8 mouse cellular contexts compared by ENCODE assay signal in the genomic region with DNA sequence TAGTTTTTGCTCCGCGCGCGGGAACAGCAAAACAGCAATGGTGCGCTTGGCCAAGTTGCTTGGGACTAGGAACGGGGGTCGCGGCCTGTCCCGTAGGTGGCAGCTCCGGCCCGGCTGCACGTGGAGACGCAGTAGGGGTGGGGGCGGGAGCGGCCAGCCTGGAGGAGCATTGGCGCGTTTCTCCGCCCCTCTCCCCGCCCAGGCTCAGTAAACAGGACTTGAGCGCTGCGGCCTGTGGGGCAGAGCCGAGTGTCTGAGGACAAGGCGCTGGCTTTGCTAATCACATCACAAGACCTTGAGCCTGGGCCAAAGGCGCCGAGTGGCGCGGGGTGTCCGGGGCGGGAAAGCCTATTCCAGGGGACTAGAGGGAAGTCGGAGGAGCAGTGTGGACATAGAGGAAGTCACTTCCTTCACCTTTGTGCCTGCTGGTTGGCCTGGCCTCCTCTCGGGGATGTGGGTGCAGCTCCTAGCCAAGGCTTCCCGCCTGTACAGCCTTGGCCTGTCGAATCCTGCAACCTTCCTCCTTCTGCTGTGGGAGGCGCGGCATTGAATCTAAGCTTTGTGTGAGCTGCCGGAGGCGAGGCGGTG. TPM values are rescaled to one million over a fixed set of nuclear protein-coding genes. Genes with fewer than 3 reads are reported as not detected.
DNase-seq lines count a peak whose midpoint lies in the region; ATAC-seq and TF ChIP-seq lines count a peak whose summit lies in the region.

No protein-coding gene starts in this region.

- peaks cover 21% of the 10 kb centered on the region; the same call in 1 of the 2 replicates for H3K36me3 ChIP-seq in heart, embryonic 14.5 days (ENCODE audit: control insufficient read depth, insufficient read depth, low read length)
- peaks cover 11% of the 10 kb centered on the region for H3K36me3 ChIP-seq in liver, embryonic 14.5 days (replicated peaks; ENCODE audit: control insufficient read depth, insufficient read depth, low read depth)
- H3K36me3 ChIP-seq in stomach, embryonic 15.5 days: peaks cover 15% of the 10 kb centered on the region

- no peaks in the 10 kb centered on the region for H3K27me3 ChIP-seq in heart, embryonic 14.5 days (ENCODE audit: control insufficient read depth, insufficient read depth, low read length)
- no peaks in the 10 kb centered on the region for H3K27me3 ChIP-seq in liver, embryonic 14.5 days (ENCODE audit: control insufficient read depth, insufficient read depth, low read length)
- H3K27me3 ChIP-seq in stomach, embryonic 15.5 days (replicated peaks): no peaks in the 10 kb centered on the region

- peak; percentile 81 for ATAC-seq in heart, embryonic 14.5 days (ENCODE audit: insufficient number of reproducible peaks, insufficient read depth, low FRiP score, low read depth)
- ATAC-seq in liver, embryonic 14.5 days (ENCODE audit: insufficient read depth): peak; percentile 76
- ATAC-seq in stomach, embryonic 15.5 days (ENCODE audit: insufficient read depth, low FRiP score, low read depth): peak; percentile 84

- TF ChIP-seq CTCF in liver, embryonic 14.5 days (IDR thresholded peaks at IDR 0.05; ENCODE audit: low read depth): peak; percentile 36; the same call in 1 of the 2 replicates

- H3K9me3 ChIP-seq in heart, embryonic 14.5 days (ENCODE audit: control insufficient read depth, low read length): no peaks in the 10 kb centered on the region
- no peaks in the 10 kb centered on the region for H3K9me3 ChIP-seq in liver, embryonic 14.5 days (ENCODE audit: control insufficient read depth, low read length)
- no peaks in the 10 kb centered on the region for H3K9me3 ChIP-seq in stomach, embryonic 15.5 days

- WGBS in heart, embryonic 14.5 days: 3% methylated on average over 38 of the region's 38 CpGs
- 2% methylated on average over 38 of the region's 38 CpGs for WGBS in liver, embryonic 14.5 days (ENCODE audit: insufficient replicate concordance)
- WGBS in stomach, embryonic 15.5 days: 1% methylated on average over 38 of the region's 38 CpGs

- H3K4me1 ChIP-seq in brown adipose tissue, adult 24 weeks (ENCODE audit: control insufficient read depth, insufficient read depth, insufficient read length, low read length): peaks cover 7% of the 10 kb centered on the region
- peaks cover 21 to 33% of the 10 kb centered on the region in 2 experiments for H3K4me1 ChIP-seq in heart, embryonic 14.5 days (ENCODE audit: control insufficient read depth in 2 of 2, insufficient read depth in 2 of 2, low read length in 2 of 2)
- peaks cover 10 to 12% of the 10 kb centered on the region in 2 experiments for H3K4me1 ChIP-seq in liver, embryonic 14.5 days (replicated peaks; ENCODE audit: control insufficient read depth in 2 of 2, insufficient read depth in 2 of 2, low read length in 1 of 2)
- peaks cover 21% of the 10 kb centered on the region for H3K4me1 ChIP-seq in stomach, embryonic 15.5 days

- H3K27ac ChIP-seq in brown adipose tissue, adult 24 weeks (replicated peaks; ENCODE audit: low read depth, low read length): peak overlapping the region; percentile 92
- peak overlapping the region; percentile 96 to 99 for H3K27ac ChIP-seq in heart, embryonic 14.5 days (replicated peaks in 1 of 2; ENCODE audit: control insufficient read depth in 1 of 2, insufficient read depth in 1 of 2, low read depth in 2 of 2, low read length in 2 of 2)
- peak overlapping the region; percentile 86 for H3K27ac ChIP-seq in liver, embryonic 14.5 days
- H3K27ac ChIP-seq in stomach, embryonic 15.5 days: peak overlapping the region; percentile 99

- peak overlapping the region; percentile 84 for H3K9ac ChIP-seq in heart, embryonic 14.5 days (ENCODE audit: low read length)
- peak overlapping the region; percentile 94 for H3K9ac ChIP-seq in liver, embryonic 14.5 days (replicated peaks)
- H3K9ac ChIP-seq in stomach, embryonic 15.5 days: peak overlapping the region; percentile 59; the same call in 1 of the 2 replicates

- peak overlapping the region; percentile 67 for H3K4me3 ChIP-seq in brown adipose tissue, adult 24 weeks (ENCODE audit: insufficient read depth, low read depth, low read length)
- H3K4me3 ChIP-seq in heart, embryonic 14.5 days (ENCODE audit: control insufficient read depth in 1 of 2, insufficient read depth in 1 of 2, low read depth in 1 of 2, low read length in 2 of 2): peak overlapping the region; percentile 57 to 74
- H3K4me3 ChIP-seq in liver, embryonic 14.5 days (ENCODE audit: insufficient read depth in 1 of 2, low read depth in 2 of 2, low read length in 2 of 2): peak overlapping the region; percentile 76 to 92
- peak overlapping the region; percentile 76 for H3K4me3 ChIP-seq in stomach, embryonic 15.5 days (replicated peaks)

- DNase-seq in CD4-positive helper T cell, adult 2 months (ENCODE audit: low read depth, low spot score): peak; percentile 86
- DNase-seq in fibroblast of lung, adult 2 months (ENCODE audit: low read depth): peak; percentile 89
- DNase-seq in kidney, postnatal 14 days: peak; percentile 98
- DNase-seq in liver, embryonic 14.5 days (ENCODE audit: low read depth in 3 of 3, low spot score in 3 of 3): peak; percentile 80 to 83 (median 81)
- peak; percentile 90 for DNase-seq in neural tube, embryonic 10.5 days (ENCODE audit: extremely low spot score, low spot score)

- H3K4me2 ChIP-seq in heart, embryonic 14.5 days (ENCODE audit: low read length): peak overlapping the region; percentile 96
- H3K4me2 ChIP-seq in liver, embryonic 14.5 days (ENCODE audit: low read depth): peak overlapping the region; percentile 93
- H3K4me2 ChIP-seq in stomach, embryonic 15.5 days: peak overlapping the region; percentile 95

- no peak; the same call in 1 of the 2 replicates for TF ChIP-seq EP300 in liver, embryonic 14.5 days (IDR thresholded peaks at IDR 0.05; ENCODE audit: low read depth)

RNA-seq across cellular contexts. Expression of gene Zfp36l2, which starts 0.7 kb away (rescaled TPM):
- polyA plus RNA-seq in brown adipose tissue, adult 24 weeks (2012; ENCODE audit: insufficient read depth, insufficient read length, missing spikeins): 90.6 and 103 TPM in 2 replicates
- 8.5 and 9.6 TPM in 2 replicates for polyA plus RNA-seq in heart, embryonic 14.5 days (2014; fragmentation: Nextera tagmentation; extraction: Ambion mirVana)
- polyA plus RNA-seq in liver, embryonic 14.5 days (2012; rRNA removed): 22.7 and 27.3 TPM in 2 replicates
- 9.9 and 11.6 TPM in 2 replicates for polyA plus RNA-seq in liver, embryonic 14.5 days (2014; fragmentation: Nextera tagmentation; extraction: Ambion mirVana)
- polyA plus RNA-seq in stomach, embryonic 15.5 days (2015; fragmentation: Nextera tagmentation; extraction: Ambion mirVana): 24.6 and 25.7 TPM in 2 replicates

Comparison
In these comparisons a context has a peak if more than half of its experiments do, and no peak if none do; other contexts are left out.
1. Peak in every context shown above with its lines: DNase-seq, ATAC-seq, H3K4me3 ChIP-seq and H3K27ac ChIP-seq.